Mouse (Mus musculus) lung, postnatal 14 days (tissue): Measurements from ENCODE around the gene Dennd1a.

Experiments
- DNase-seq: peaks from one replicate; pipeline ENCODE4 v3.0.0; 2021

The Dennd1a gene

GRCm38 (mm10) chr2:37853878-37854435 lies 433.2 kb downstream of the Dennd1a start:
- no peak for DNase-seq

- no peak for DNase-seq
These were observed 436.6 kb downstream of the Dennd1a start for GRCm38 (mm10) chr2:37850626-37851025.

- DNase-seq: no peak
These were observed 437.8 kb downstream of the Dennd1a start for GRCm38 (mm10) chr2:37849357-37849756.

GRCm38 (mm10) chr2:37842719-37843118 lies 444.5 kb downstream of the Dennd1a start:
- DNase-seq: no peak

- DNase-seq: no peak
These were observed 445.0 kb downstream of the Dennd1a start for GRCm38 (mm10) chr2:37842151-37842569.

- DNase-seq: no peak
These were observed 447.3 kb downstream of the Dennd1a start for GRCm38 (mm10) chr2:37839922-37840321.

GRCm38 (mm10) chr2:37838202-37838984 lies 448.8 kb downstream of the Dennd1a start:
- no peak for DNase-seq

- DNase-seq: no peak
These were observed 449.6 kb downstream of the Dennd1a start for GRCm38 (mm10) chr2:37837542-37837941.

- no peak for DNase-seq
These were observed 450.3 kb downstream of the Dennd1a start for GRCm38 (mm10) chr2:37836926-37837325.

GRCm38 (mm10) chr2:37832253-37832652 lies 454.9 kb downstream of the Dennd1a start:
- DNase-seq: no peak

- no peak for DNase-seq
These were observed 457.4 kb downstream of the Dennd1a start for GRCm38 (mm10) chr2:37829758-37830275.

- DNase-seq: no peak
These were observed 463.4 kb downstream of the Dennd1a start for GRCm38 (mm10) chr2:37823826-37824225.

GRCm38 (mm10) chr2:37822122-37822521 lies 465.1 kb downstream of the Dennd1a start:
- no peak for DNase-seq

- DNase-seq: no peak
These were observed 467.6 kb downstream of the Dennd1a start for GRCm38 (mm10) chr2:37819526-37820152.

- no peak for DNase-seq
These were observed 468.2 kb downstream of the Dennd1a start for GRCm38 (mm10) chr2:37818761-37819525.

GRCm38 (mm10) chr2:37815676-37816075 lies 471.5 kb downstream of the Dennd1a start:
- peak; percentile 86 for DNase-seq

- peak; percentile 13 for DNase-seq
These were observed 472.3 kb downstream of the Dennd1a start for GRCm38 (mm10) chr2:37814820-37815361.

- DNase-seq: no peak
These were observed 474.8 kb downstream of the Dennd1a start for GRCm38 (mm10) chr2:37812401-37812800.

- no peak for DNase-seq
These were observed 475.5 kb downstream of the Dennd1a start for GRCm38 (mm10) chr2:37811682-37812081.

- peak; percentile 69 for DNase-seq
These were observed 484.5 kb downstream of the Dennd1a start for GRCm38 (mm10) chr2:37802610-37803212.

- no peak for DNase-seq
These were observed 485.5 kb downstream of the Dennd1a start for GRCm38 (mm10) chr2:37801687-37802086.

GRCm38 (mm10) chr2:37799137-37799536 lies 488.1 kb downstream of the Dennd1a start:
- DNase-seq: no peak
